Mouse (Mus musculus) limb, embryonic 12.5 days (tissue): Measurements from ENCODE around the gene Plekha3. TPM values are rescaled to one million over a fixed set of nuclear protein-coding genes. Genes with fewer than 3 reads are reported as not detected.

ENCODE experiments used
- ATAC-seq: fragments of 200-750 bp; cut with Nextera tagmentation; 2 replicates; pipeline ENCODE4 v1.8.0; 2017; ENCODE audit warnings: low read depth, moderate TSS enrichment; ENCODE audit not compliant: insufficient number of reproducible peaks, insufficient read depth, low FRiP score, low TSS enrichment
- H3K27ac ChIP-seq: fragments of 300-500 bp; sonication (generic); 2 replicates; pipeline ENCODE4 v1.5.1; 2016; ENCODE audit warnings: mild to moderate bottlenecking, moderate library complexity
- H3K27me3 ChIP-seq: fragments of 300-500 bp; sonication (generic); 2 replicates; pipeline ENCODE4 v1.6.1; 2016; ENCODE audit warnings: mild to moderate bottlenecking, moderate library complexity
- H3K36me3 ChIP-seq: fragments of 300-500 bp; sonication (generic); 2 replicates; pipeline ENCODE4 v1.6.1; 2016; ENCODE audit warnings: mild to moderate bottlenecking, moderate library complexity
- H3K4me1 ChIP-seq: fragments of 300-500 bp; sonication (generic); replicated peaks from 2 replicates; pipeline ENCODE4 v1.6.1; 2016
- H3K4me2 ChIP-seq: fragments of 300-500 bp; sonication (generic); 2 replicates; pipeline ENCODE4 v1.6.1; 2016; ENCODE audit warnings: mild to moderate bottlenecking, moderate library complexity
- H3K4me3 ChIP-seq: fragments of 300-500 bp; sonication (generic); replicated peaks from 2 replicates; pipeline ENCODE4 v1.5.1; 2016; ENCODE audit warnings: mild to moderate bottlenecking
- H3K9ac ChIP-seq: fragments of 300-500 bp; sonication (generic); replicated peaks from 2 replicates; pipeline ENCODE4 v1.6.1; 2016; ENCODE audit warnings: mild to moderate bottlenecking, moderate library complexity
- H3K9me3 ChIP-seq: fragments of 300-500 bp; sonication (generic); 2 replicates; pipeline ENCODE4 v1.6.1; 2016; ENCODE audit warnings: mild to moderate bottlenecking, moderate library complexity
- WGBS: fragments of 180-500 bp; shearing (Covaris S2); methylation state at CpG from one replicate; pipeline ENCODE4 v1.1.7; 2016; 5-methylcytosine and 5-hydroxymethylcytosine counted together
- polyA plus RNA-seq: library from polyadenylated mRNA; unstranded; fragments of >200 nt; fragmentation: Nextera tagmentation; extraction: Ambion mirVana; gene quantifications from 2 replicates; pipeline ENCODE4 v1.2.1, GENCODE M21; 2016

The Plekha3 gene
- polyA plus RNA-seq: 14.3 and 14.7 TPM in 2 replicates

GRCm38 (mm10) chr2:76674725-76675427 lies at the start of gene Plekha3:
TSS of gene Plekha3 (plus strand) at chr2:76675281.
- Histone ChIP-seq H3K4me1 (peaks cover 20% of the 10 kb centered on the region), H3K4me3 (peak within 1 kb of the TSS; percentile 90), H3K27ac (peak within 1 kb of the TSS; percentile 78), H3K27me3 (no peaks in the 10 kb centered on the region), H3K36me3 (no peaks in the 10 kb centered on the region), H3K4me2 (peak within 1 kb of the TSS; percentile 69), H3K9me3 (no peaks in the 10 kb centered on the region), H3K9ac (peak within 1 kb of the TSS; percentile 91)
- ATAC-seq: peak; percentile 34; the same call in 1 of the 2 replicates
- WGBS: 5% methylated on average over 47 of the region's 52 CpGs

- H3K4me3 ChIP-seq: no peak overlapping the region
- no peak overlapping the region for H3K9ac ChIP-seq
- H3K27me3 ChIP-seq: no peaks in the 10 kb centered on the region
- no peak for ATAC-seq
- no peak overlapping the region for H3K4me2 ChIP-seq
- H3K36me3 ChIP-seq: peaks cover 93% of the 10 kb centered on the region
- H3K9me3 ChIP-seq: peaks cover 18% of the 10 kb centered on the region
- no peak overlapping the region for H3K27ac ChIP-seq
- H3K4me1 ChIP-seq: no peaks in the 10 kb centered on the region
- 95% methylated on average over 12 of the region's 12 CpGs for WGBS
Measured at GRCm38 (mm10) chr2:76630293-76630692, 44.8 kb upstream of the Plekha3 start.

- Histone ChIP-seq H3K9ac (no peak overlapping the region), H3K4me1 (no peaks in the 10 kb centered on the region), H3K36me3 (peaks cover 93% of the 10 kb centered on the region), H3K4me2 (no peak overlapping the region), H3K27me3 (no peaks in the 10 kb centered on the region), H3K27ac (no peak overlapping the region), H3K9me3 (peaks cover 8% of the 10 kb centered on the region), H3K4me3 (no peak overlapping the region)
- ATAC-seq: no peak
- 93% methylated on average over 4 of the region's 4 CpGs for WGBS
Measured at GRCm38 (mm10) chr2:76631600-76631999, 43.5 kb upstream of the Plekha3 start.

GRCm38 (mm10) chr2:76639637-76640036 lies 35.4 kb upstream of the Plekha3 start:
- Histone ChIP-seq H3K36me3 (peaks cover 93% of the 10 kb centered on the region), H3K27me3 (no peaks in the 10 kb centered on the region), H3K4me3 (no peak overlapping the region), H3K9ac (no peak overlapping the region), H3K4me2 (no peak overlapping the region), H3K4me1 (no peaks in the 10 kb centered on the region), H3K27ac (no peak overlapping the region), H3K9me3 (no peaks in the 10 kb centered on the region)
- 98% methylated on average over 2 of the region's 2 CpGs for WGBS
- ATAC-seq: no peak

GRCm38 (mm10) chr2:76643801-76644200 lies 31.3 kb upstream of the Plekha3 start:
- no peaks in the 10 kb centered on the region for H3K27me3 ChIP-seq
- H3K4me2 ChIP-seq: no peak overlapping the region
- H3K9me3 ChIP-seq: no peaks in the 10 kb centered on the region
- peaks cover 8% of the 10 kb centered on the region for H3K4me1 ChIP-seq
- H3K4me3 ChIP-seq: no peak overlapping the region
- ATAC-seq: no peak
- H3K36me3 ChIP-seq: peaks cover 56% of the 10 kb centered on the region
- H3K27ac ChIP-seq: no peak overlapping the region
- H3K9ac ChIP-seq: no peak overlapping the region

GRCm38 (mm10) chr2:76647441-76647869 lies 27.6 kb upstream of the Plekha3 start:
- Histone ChIP-seq H3K9ac (peak overlapping the region; percentile 85), H3K4me3 (peak overlapping the region; percentile 81), H3K4me1 (peaks cover 8% of the 10 kb centered on the region), H3K36me3 (peaks cover 20% of the 10 kb centered on the region), H3K27ac (peak overlapping the region; percentile 91), H3K4me2 (peak overlapping the region; percentile 69), H3K27me3 (no peaks in the 10 kb centered on the region), H3K9me3 (no peaks in the 10 kb centered on the region)
- 1% methylated on average over 32 of the region's 32 CpGs for WGBS
- peak; percentile 71 for ATAC-seq

GRCm38 (mm10) chr2:76647883-76648570 lies 27.1 kb upstream of the Plekha3 start, which contains the start of the genes Prkra and Pjvk:
TSS of gene Prkra (minus strand) at chr2:76648015.
TSS of gene Pjvk (plus strand) at chr2:76648476.
- no peaks in the 10 kb centered on the region for H3K27me3 ChIP-seq
- peak within 1 kb of the TSS; percentile 69 for H3K4me2 ChIP-seq
- H3K4me3 ChIP-seq: peak within 1 kb of the TSS; percentile 81
- peaks cover 14% of the 10 kb centered on the region for H3K36me3 ChIP-seq
- peak; percentile 99 for ATAC-seq
- WGBS: under 1% methylated on average over 42 of the region's 42 CpGs
- peak within 1 kb of the TSS; percentile 91 for H3K27ac ChIP-seq
- H3K9ac ChIP-seq: peak within 1 kb of the TSS; percentile 85
- peaks cover 8% of the 10 kb centered on the region for H3K4me1 ChIP-seq
- no peaks in the 10 kb centered on the region for H3K9me3 ChIP-seq

GRCm38 (mm10) chr2:76648666-76649141 lies 26.4 kb upstream of the Plekha3 start:
- H3K36me3 ChIP-seq: peaks cover 8% of the 10 kb centered on the region; the same call in 1 of the 2 replicates
- peak overlapping the region; percentile 55 for H3K9ac ChIP-seq
- H3K4me1 ChIP-seq: peaks cover 8% of the 10 kb centered on the region
- peak overlapping the region; percentile 69 for H3K4me2 ChIP-seq
- H3K9me3 ChIP-seq: no peaks in the 10 kb centered on the region
- peak; percentile 40; the same call in 1 of the 2 replicates for ATAC-seq
- WGBS: 32% methylated on average over 13 of the region's 13 CpGs
- peak overlapping the region; percentile 91 for H3K27ac ChIP-seq
- H3K4me3 ChIP-seq: peak overlapping the region; percentile 81
- H3K27me3 ChIP-seq: no peaks in the 10 kb centered on the region

- WGBS: 94% methylated on average over 4 of the region's 4 CpGs
Measured at GRCm38 (mm10) chr2:76653070-76653469, 22.0 kb upstream of the Plekha3 start.

GRCm38 (mm10) chr2:76654646-76655045 lies 20.4 kb upstream of the Plekha3 start:
- H3K4me3 ChIP-seq: no peak overlapping the region
- H3K36me3 ChIP-seq: no peaks in the 10 kb centered on the region
- H3K4me1 ChIP-seq: 0 out of 2 replicates have a peak, but pooled peaks cover 8% of the 10 kb centered on the region
- H3K9ac ChIP-seq: no peak overlapping the region
- H3K27ac ChIP-seq: no peak overlapping the region
- H3K9me3 ChIP-seq: no peaks in the 10 kb centered on the region
- 79% methylated on average over 5 of the region's 5 CpGs for WGBS
- no peak overlapping the region for H3K4me2 ChIP-seq
- no peaks in the 10 kb centered on the region for H3K27me3 ChIP-seq
- no peak for ATAC-seq

More at GRCm38 (mm10) chr2:76653070-76653469, 22.0 kb upstream of the Plekha3 start:
- ATAC-seq: no peak
- Histone ChIP-seq H3K4me2 (no peak overlapping the region), H3K4me1 (0 out of 2 replicates have a peak, but pooled peaks cover under 1% of the 10 kb centered on the region), H3K36me3 (no peaks in the 10 kb centered on the region), H3K4me3 (no peak overlapping the region), H3K27ac (no peak overlapping the region), H3K27me3 (no peaks in the 10 kb centered on the region), H3K9me3 (no peaks in the 10 kb centered on the region), H3K9ac (no peak overlapping the region)

- no peaks in the 10 kb centered on the region for H3K27me3 ChIP-seq
- 0 out of 2 replicates have a peak, but pooled peaks cover 8% of the 10 kb centered on the region for H3K4me1 ChIP-seq
- H3K27ac ChIP-seq: no peak overlapping the region
- WGBS: 80% methylated on average over 3 of the region's 3 CpGs
- H3K9me3 ChIP-seq: no peaks in the 10 kb centered on the region
- no peaks in the 10 kb centered on the region for H3K36me3 ChIP-seq
- H3K9ac ChIP-seq: no peak overlapping the region
- no peak for ATAC-seq
- no peak overlapping the region for H3K4me3 ChIP-seq
- H3K4me2 ChIP-seq: no peak overlapping the region
Measured at GRCm38 (mm10) chr2:76655444-76655843, 19.6 kb upstream of the Plekha3 start.
